Mouse (Mus musculus): ENCODE measurements around the gene Trip6.

- no peak for TF ChIP-seq MAFK (IDR thresholded peaks at IDR 0.05; ENCODE audit: insufficient read depth, low read depth, low read length)
- no peak for TF ChIP-seq ZC3H11A (IDR thresholded peaks at IDR 0.05; ENCODE audit: borderline replicate concordance, low read depth, low read length)
- no peak for TF ChIP-seq HCFC1 (IDR thresholded peaks at IDR 0.05; ENCODE audit: borderline replicate concordance, insufficient read depth, low read length)
- no peak for TF ChIP-seq ZNF384 (IDR thresholded peaks at IDR 0.05; ENCODE audit: low read depth, low read length)
- TF ChIP-seq CHD2 (IDR thresholded peaks at IDR 0.05; ENCODE audit: low read depth, low read length): no peak
These were observed 13.0 kb downstream of the Trip6 start for GRCm38 (mm10) chr5:137301253-137301652.

Measured in ES-E14 (cell line).